Mouse (Mus musculus): ENCODE measurements around the gene Tbc1d16. TPM values are rescaled to one million over a fixed set of nuclear protein-coding genes. Genes with fewer than 3 reads are reported as not detected.
A peak's percentile ranks its signal among the peaks of the same experiment; 100 is the strongest.
"Not testable (repeated sequence)": the region's sequence is repeated elsewhere in the genome, so short reads cannot be mapped to it uniquely, and the experiment has no call there.

Tbc1d16 gene
- total RNA-seq, 2 experiments from 2014 or later = 98.2 to 108 TPM

GRCm38 (mm10) chr11:119108573-119109263 lies 119.6 kb downstream of the Tbc1d16 start:
- intact Hi-C loops (cut with DNase I) = no loop called here
- DNase-seq (ENCODE audit: extremely low spot score in 1 of 2, low spot score in 2 of 2) = no peak

- DNase-seq (ENCODE audit: extremely low spot score in 1 of 2, low spot score in 2 of 2) = no peak
- intact Hi-C loops (cut with DNase I) = no loop called here
These were observed 122.0 kb downstream of the Tbc1d16 start for GRCm38 (mm10) chr11:119106289-119106688.

- intact Hi-C loops (cut with DNase I) = no loop called here
These were observed 122.6 kb downstream of the Tbc1d16 start for GRCm38 (mm10) chr11:119105748-119106147.

GRCm38 (mm10) chr11:119105071-119105609 lies 123.2 kb downstream of the Tbc1d16 start:
- intact Hi-C loops (cut with DNase I) = no loop called here
- no peak for DNase-seq (ENCODE audit: extremely low spot score in 1 of 2, low spot score in 2 of 2)

More at GRCm38 (mm10) chr11:119105748-119106147, 122.6 kb downstream of the Tbc1d16 start:
- DNase-seq (ENCODE audit: extremely low spot score in 1 of 2, low spot score in 2 of 2) = no peak

- intact Hi-C loops (cut with DNase I) = no loop called here
- no peak for DNase-seq (ENCODE audit: extremely low spot score in 1 of 2, low spot score in 2 of 2)
These were observed 124.3 kb downstream of the Tbc1d16 start for GRCm38 (mm10) chr11:119103991-119104390.

- DNase-seq (ENCODE audit: extremely low spot score in 1 of 2, low spot score in 2 of 2); intact Hi-C loops (cut with DNase I): not testable (repeated sequence)
These were observed 127.9 kb downstream of the Tbc1d16 start for GRCm38 (mm10) chr11:119100355-119100754.

GRCm38 (mm10) chr11:119098202-119098601 lies 130.1 kb downstream of the Tbc1d16 start:
- intact Hi-C loops (cut with DNase I) = no loop called here

GRCm38 (mm10) chr11:119095441-119095840 lies 132.9 kb downstream of the Tbc1d16 start:
- intact Hi-C loops (cut with DNase I) = no loop called here
- DNase-seq (ENCODE audit: extremely low spot score in 1 of 2, low spot score in 2 of 2) = no peak

More at GRCm38 (mm10) chr11:119098202-119098601, 130.1 kb downstream of the Tbc1d16 start:
- no peak for DNase-seq (ENCODE audit: extremely low spot score in 1 of 2, low spot score in 2 of 2)

- no peak for DNase-seq (ENCODE audit: extremely low spot score in 1 of 2, low spot score in 2 of 2)
- intact Hi-C loops (cut with DNase I) = no loop called here
These were observed 135.0 kb downstream of the Tbc1d16 start for GRCm38 (mm10) chr11:119093322-119093721.

Small RNA genes within 50 kb of the gene (microRNA-seq; reads per million reads assigned to microRNA genes)
- 13.8 reads per million, percentile 35 among the genes with 10 or more reads in this experiment for gene Mir6934

Other genes starting within 250 kb of the Tbc1d16 start
- not detected for gene Enpp7, start 240.3 kb downstream of the Tbc1d16 start, total RNA-seq (2021)
- gene Cbx2, start 205.5 kb downstream of the Tbc1d16 start, total RNA-seq (2021) = 1 to 10 TPM; 2.8 to 3.5 TPM
- gene Cbx8, start 187.5 kb downstream of the Tbc1d16 start, total RNA-seq (2021) = 10 to 100 TPM; 11.3 to 15.3 TPM
- gene Cbx4, start 142.3 kb downstream of the Tbc1d16 start, total RNA-seq (2021) = 10 to 100 TPM; 54.4 to 56.9 TPM
- gene Ccdc40, start 73 bp upstream of the Tbc1d16 start, total RNA-seq (2021) = 1 to 10 TPM; 3.0 to 3.7 TPM
- gene Gaa, start 39.4 kb upstream of the Tbc1d16 start, total RNA-seq (2021) = 100 to 1,000 TPM; 108 to 124 TPM
- 10 to 100 TPM; 92.3 to 98.1 TPM for gene Eif4a3, start 71.6 kb upstream of the Tbc1d16 start, total RNA-seq (2021)
- gene Card14, start 79.3 kb upstream of the Tbc1d16 start, total RNA-seq (2021) = under 1 TPM; 0.32 to 0.34 TPM
- gene Sgsh, start 127.0 kb upstream of the Tbc1d16 start, total RNA-seq (2021) = 1 to 10 TPM; 4.7 to 6.0 TPM
- gene Slc26a11, start 127.1 kb upstream of the Tbc1d16 start, total RNA-seq (2021) = 1 to 10 TPM; 4.6 to 5.2 TPM
- 1 to 10 TPM; 2.2 to 3.2 TPM for gene Rnf213, start 164.6 kb upstream of the Tbc1d16 start, total RNA-seq (2021)